Mouse (Mus musculus) stomach, postnatal 0 days (tissue): ENCODE measurements around the gene Bpifb1. TPM values are rescaled to one million over a fixed set of nuclear protein-coding genes. Genes with fewer than 3 reads are reported as not detected.
A peak's percentile ranks its signal among the peaks of the same experiment; 100 is the strongest.
"Not testable (repeated sequence)": the region's sequence is repeated elsewhere in the genome, so short reads cannot be mapped to it uniquely, and the experiment has no call there.

ENCODE experiments used
- ATAC-seq: fragments of 200-750 bp; cut with Nextera tagmentation; 2 replicates; pipeline ENCODE4 v1.8.0; 2017; ENCODE audit not compliant: low FRiP score, low TSS enrichment
- DNase-seq: peaks from one replicate; pipeline ENCODE4 v3.0.0-alpha.2; 2016; ENCODE audit warnings: low spot score
- H3K27ac ChIP-seq: fragments of 300-500 bp; sonication (generic); replicated peaks from 2 replicates; pipeline ENCODE4 v1.5.1; 2014; ENCODE audit warnings: mild to moderate bottlenecking, control low read depth
- H3K27me3 ChIP-seq: fragments of 300-500 bp; sonication (generic); 2 replicates; pipeline ENCODE4 v1.6.1; 2014; ENCODE audit warnings: low read length; ENCODE audit not compliant: control insufficient read depth, insufficient read depth
- H3K36me3 ChIP-seq: fragments of 300-500 bp; sonication (generic); 2 replicates; pipeline ENCODE4 v1.6.1; 2014; ENCODE audit warnings: low read length, mixed read lengths; ENCODE audit not compliant: control insufficient read depth, insufficient read depth
- H3K4me1 ChIP-seq: fragments of 300-500 bp; sonication (generic); replicated peaks from 2 replicates; pipeline ENCODE4 v1.6.1; 2014; ENCODE audit warnings: antibody characterized with exemption; ENCODE audit not compliant: control insufficient read depth, insufficient read depth
- H3K4me2 ChIP-seq: fragments of 300-500 bp; sonication (generic); replicated peaks from 2 replicates; pipeline ENCODE4 v1.6.1; 2014; ENCODE audit warnings: low read depth, mild to moderate bottlenecking, control low read depth, moderate library complexity
- H3K4me3 ChIP-seq: fragments of 300-500 bp; sonication (generic); 2 replicates; pipeline ENCODE4 v1.5.1; 2014; ENCODE audit warnings: low read depth, low read length, control low read depth
- H3K9ac ChIP-seq: fragments of 300-500 bp; sonication (generic); 2 replicates; pipeline ENCODE4 v1.6.1; 2014; ENCODE audit warnings: mild to moderate bottlenecking, low read length, control low read depth, mixed read lengths
- H3K9me3 ChIP-seq: fragments of 300-500 bp; sonication (generic); 2 replicates; pipeline ENCODE4 v1.6.1; 2016; ENCODE audit warnings: low read length; ENCODE audit not compliant: control insufficient read depth
- CTCF ChIP-seq: IDR thresholded peaks from 2 replicates; pipeline ENCODE4 v1.5.1; 2016; ENCODE audit warnings: antibody characterized with exemption, low read depth, mild to moderate bottlenecking, moderate library complexity
- EP300 ChIP-seq: optimal IDR thresholded peaks from 2 replicates; pipeline ENCODE3; 2016; ENCODE audit warnings: antibody characterized with exemption
- WGBS: fragments of 180-500 bp; shearing (Covaris S2); extraction: QIAGEN DNeasy Blood & Tissue Kit; methylation state at CpG from one replicate; pipeline ENCODE4 v1.1.7; 2014; 5-methylcytosine and 5-hydroxymethylcytosine counted together
- polyA plus RNA-seq: library from polyadenylated mRNA; unstranded; fragments of >200 nt; fragmentation: Nextera tagmentation; extraction: Ambion mirVana; gene quantifications from 2 replicates; pipeline ENCODE4 v1.2.1, GENCODE M21; 2015

Bpifb1 gene
- polyA plus RNA-seq, 1 experiment from 2014 or later: 10,886 TPM

GRCm38 (mm10) chr2:154163306-154163705 is 27.3 kb upstream of the Bpifb1 start:
- H3K4me3 ChIP-seq: no peak overlapping the region
- ATAC-seq: no peak
- 85% methylated on average over 5 of the region's 5 CpGs for WGBS
- no peak overlapping the region for H3K9ac ChIP-seq
- no peaks in the 10 kb centered on the region for H3K9me3 ChIP-seq
- DNase-seq: no peak
- TF ChIP-seq EP300 (no peak), CTCF (no peak)
- H3K4me2 ChIP-seq: no peak overlapping the region
- H3K4me1 ChIP-seq: no peaks in the 10 kb centered on the region
- H3K36me3 ChIP-seq: no peaks in the 10 kb centered on the region
- H3K27me3 ChIP-seq: no peaks in the 10 kb centered on the region
- H3K27ac ChIP-seq: no peak overlapping the region

- no peak overlapping the region for H3K4me2 ChIP-seq
- H3K36me3 ChIP-seq: no peaks in the 10 kb centered on the region
- DNase-seq: no peak
- 42% methylated on average over 3 of the region's 3 CpGs for WGBS
- no peak overlapping the region for H3K27ac ChIP-seq
- no peak overlapping the region for H3K9ac ChIP-seq
- no peak for TF ChIP-seq EP300
- no peak for TF ChIP-seq CTCF
- no peak for ATAC-seq
- no peaks in the 10 kb centered on the region for H3K9me3 ChIP-seq
- H3K4me1 ChIP-seq: no peaks in the 10 kb centered on the region
- no peak overlapping the region for H3K4me3 ChIP-seq
- H3K27me3 ChIP-seq: no peaks in the 10 kb centered on the region
Observed at GRCm38 (mm10) chr2:154169172-154169571, 21.4 kb upstream of the Bpifb1 start.

GRCm38 (mm10) chr2:154171621-154172020 is 19.0 kb upstream of the Bpifb1 start:
- DNase-seq (no peak), ATAC-seq (no peak)
- no peak overlapping the region for H3K4me3 ChIP-seq
- H3K9ac ChIP-seq: no peak overlapping the region
- TF ChIP-seq CTCF (no peak), EP300 (no peak)
- no peaks in the 10 kb centered on the region for H3K9me3 ChIP-seq
- H3K4me1 ChIP-seq: no peaks in the 10 kb centered on the region
- no peaks in the 10 kb centered on the region for H3K27me3 ChIP-seq
- H3K36me3 ChIP-seq: no peaks in the 10 kb centered on the region
- H3K27ac ChIP-seq: no peak overlapping the region
- 62% methylated on average over 6 of the region's 6 CpGs for WGBS
- no peak overlapping the region for H3K4me2 ChIP-seq

- H3K4me1 ChIP-seq: no peaks in the 10 kb centered on the region
- 20% methylated on average over 1 of the region's 1 CpGs for WGBS
- H3K9me3 ChIP-seq: no peaks in the 10 kb centered on the region
- no peak overlapping the region for H3K4me2 ChIP-seq
- no peak overlapping the region for H3K4me3 ChIP-seq
- ATAC-seq (peak; percentile 92), DNase-seq (peak; percentile 65)
- no peak overlapping the region for H3K27ac ChIP-seq
- TF ChIP-seq EP300 (no peak), CTCF (peak; percentile 92)
- no peak overlapping the region for H3K9ac ChIP-seq
- H3K36me3 ChIP-seq: no peaks in the 10 kb centered on the region
- H3K27me3 ChIP-seq: no peaks in the 10 kb centered on the region
Observed at GRCm38 (mm10) chr2:154173313-154173712, 17.3 kb upstream of the Bpifb1 start.

GRCm38 (mm10) chr2:154181900-154182299 is 8.7 kb upstream of the Bpifb1 start:
- not testable (repeated sequence) for H3K9me3 ChIP-seq, H3K4me2 ChIP-seq, H3K36me3 ChIP-seq, DNase-seq, H3K4me3 ChIP-seq, H3K4me1 ChIP-seq, H3K9ac ChIP-seq, H3K27ac ChIP-seq, H3K27me3 ChIP-seq
- 66% methylated on average over 7 of the region's 7 CpGs for WGBS
- peak; percentile 62 for ATAC-seq

- H3K9me3 ChIP-seq, H3K4me2 ChIP-seq, ATAC-seq, H3K36me3 ChIP-seq, DNase-seq, H3K4me3 ChIP-seq, H3K27me3 ChIP-seq, H3K27ac ChIP-seq, H3K4me1 ChIP-seq, H3K9ac ChIP-seq: not testable (repeated sequence)
- WGBS: 47% methylated on average over 4 of the region's 4 CpGs
Observed at GRCm38 (mm10) chr2:154183061-154183460, 7.6 kb upstream of the Bpifb1 start.
